Mouse (Mus musculus): ENCODE results near the gene Rere. TPM values are rescaled to one million over a fixed set of nuclear protein-coding genes. Genes with fewer than 3 reads are reported as not detected.

Gene Rere
- total and polyA plus RNA-seq, 2 experiments from 2014 or later: 18.9 to 31.3 TPM

DNA sequence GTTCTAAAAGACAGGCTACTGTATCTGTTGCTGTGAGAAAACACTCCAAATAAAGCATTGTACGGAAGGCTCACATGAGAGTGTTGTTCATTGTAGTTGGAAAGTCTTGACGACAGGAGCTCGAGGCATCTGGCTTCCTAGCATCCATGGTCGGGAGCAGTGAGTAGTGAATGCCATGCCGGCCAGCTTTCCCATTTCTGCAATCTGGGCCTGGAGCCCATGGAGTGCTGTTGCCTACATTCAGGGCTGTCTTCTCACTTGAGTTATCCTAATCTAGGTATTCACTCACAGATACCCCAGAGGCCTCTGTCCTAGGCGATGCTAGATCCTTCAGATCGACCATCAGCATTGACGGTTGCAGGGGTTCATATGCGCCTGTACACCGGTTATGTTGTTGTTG, 160.5 kb downstream of the Rere start:
- DNase-seq: peak; percentile 57
- Histone ChIP-seq H3K4me3 (ENCODE audit: low read depth, low read length) (no peak overlapping the region), H3K4me2 (ENCODE audit: low read depth) (no peak overlapping the region), H3K9ac (no peak overlapping the region), H3K27me3 (ENCODE audit: insufficient read depth, low read length) (no peaks in the 10 kb centered on the region), H3K27ac (ENCODE audit: low read depth, low read length) (no peak overlapping the region), H3K36me3 (ENCODE audit: insufficient read depth) (no peaks in the 10 kb centered on the region), H3K9me3 (ENCODE audit: low read length) (no peaks in the 10 kb centered on the region), H3K4me1 (ENCODE audit: insufficient read depth) (peaks cover 10% of the 10 kb centered on the region)
- WGBS: 66% methylated on average over 10 of the region's 10 CpGs
- peak; percentile 48 for ATAC-seq
- TF ChIP-seq CTCF (IDR thresholded peaks at IDR 0.05; ENCODE audit: low read depth): no peak

DNA sequence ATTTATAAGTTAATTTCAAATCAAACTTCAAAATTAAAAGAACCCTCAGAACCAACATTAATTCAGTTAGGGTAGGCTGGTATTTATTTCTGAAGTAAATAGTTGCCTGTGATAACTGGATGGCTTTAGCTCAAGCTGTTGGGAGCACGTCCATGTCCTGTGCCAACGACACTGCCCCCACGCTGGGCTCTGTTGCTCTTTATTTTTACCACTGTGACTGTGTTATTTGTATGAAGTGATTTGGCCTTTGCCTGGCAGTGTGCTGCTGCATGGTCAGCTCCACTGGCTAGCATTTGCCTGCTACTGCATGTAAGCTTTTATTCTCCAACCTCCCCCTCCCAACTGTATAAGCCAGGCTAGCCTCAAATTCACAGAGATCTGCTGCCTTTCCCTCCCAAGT, 162.6 kb downstream of the Rere start:
- 71% methylated on average over 3 of the region's 3 CpGs for WGBS
- Histone ChIP-seq H3K27me3 (ENCODE audit: insufficient read depth, low read length) (no peaks in the 10 kb centered on the region), H3K4me2 (ENCODE audit: low read depth) (no peak overlapping the region), H3K27ac (ENCODE audit: low read depth, low read length) (no peak overlapping the region), H3K4me3 (ENCODE audit: low read depth, low read length) (no peak overlapping the region), H3K9me3 (ENCODE audit: low read length) (no peaks in the 10 kb centered on the region), H3K36me3 (ENCODE audit: insufficient read depth) (no peaks in the 10 kb centered on the region), H3K4me1 (ENCODE audit: insufficient read depth) (peaks cover 10% of the 10 kb centered on the region), H3K9ac (no peak overlapping the region)
- ATAC-seq (no peak), DNase-seq (no peak)
- TF ChIP-seq CTCF (IDR thresholded peaks at IDR 0.05; ENCODE audit: low read depth): no peak

DNA sequence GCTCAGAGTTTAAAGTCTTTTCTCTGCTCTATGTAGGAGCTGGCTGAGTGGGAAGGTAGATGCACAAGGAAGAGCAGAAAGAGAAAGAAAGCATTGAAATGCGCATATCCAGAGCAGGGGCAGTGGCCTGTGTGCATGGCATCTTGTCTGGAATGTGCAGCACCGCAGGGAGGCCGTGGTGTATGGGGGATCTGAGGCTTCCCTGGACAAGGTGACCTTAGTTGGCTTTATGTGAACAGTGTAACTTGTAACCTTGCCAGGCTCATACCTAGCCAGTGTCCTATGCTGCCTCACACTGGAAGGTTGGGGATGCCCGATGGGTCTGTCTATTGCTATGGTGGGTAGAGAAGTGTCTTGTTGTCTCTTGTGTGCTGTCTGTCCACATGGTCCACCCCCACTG, 165.2 kb downstream of the Rere start:
- H3K9me3 ChIP-seq (ENCODE audit: low read length): no peaks in the 10 kb centered on the region
- DNase-seq (no peak), ATAC-seq (no peak)
- H3K27ac ChIP-seq (ENCODE audit: low read depth, low read length): no peak overlapping the region
- H3K4me1 ChIP-seq (ENCODE audit: insufficient read depth): peaks cover 7% of the 10 kb centered on the region
- 74% methylated on average over 4 of the region's 4 CpGs for WGBS
- H3K27me3 ChIP-seq (ENCODE audit: insufficient read depth, low read length): no peaks in the 10 kb centered on the region
- no peak for TF ChIP-seq CTCF (IDR thresholded peaks at IDR 0.05; ENCODE audit: low read depth)
- H3K36me3 ChIP-seq (ENCODE audit: insufficient read depth): no peaks in the 10 kb centered on the region
- no peak overlapping the region for H3K9ac ChIP-seq
- H3K4me2 ChIP-seq (ENCODE audit: low read depth): no peak overlapping the region
- no peak overlapping the region for H3K4me3 ChIP-seq (ENCODE audit: low read depth, low read length)

DNA sequence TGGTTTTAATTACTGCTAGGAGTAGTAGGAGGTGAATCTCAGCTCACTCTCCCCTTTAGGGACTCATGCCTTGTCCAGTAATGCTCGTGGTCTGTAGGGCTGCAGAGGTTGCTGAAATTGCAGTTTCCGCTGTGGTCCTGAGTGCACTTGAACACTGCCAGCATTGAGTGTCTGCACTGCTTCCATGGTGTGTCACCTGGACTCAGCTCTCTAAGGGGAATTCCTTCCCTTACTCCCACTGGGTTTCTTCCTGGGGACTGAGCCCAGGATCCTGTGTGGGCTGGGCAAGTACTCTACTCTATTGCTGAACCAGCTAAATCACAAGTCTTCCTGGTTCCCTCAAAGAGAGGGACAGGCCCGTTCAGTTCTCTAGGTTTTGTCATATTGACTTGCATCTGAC, 166.1 kb downstream of the Rere start:
- WGBS: 76% methylated on average over 3 of the region's 3 CpGs
- H3K4me1 ChIP-seq (ENCODE audit: insufficient read depth): peaks cover 5% of the 10 kb centered on the region; the same call in 1 of the 2 replicates
- no peak for TF ChIP-seq CTCF (IDR thresholded peaks at IDR 0.05; ENCODE audit: low read depth)
- no peaks in the 10 kb centered on the region for H3K36me3 ChIP-seq (ENCODE audit: insufficient read depth)
- no peak for ATAC-seq
- H3K27ac ChIP-seq (ENCODE audit: low read depth, low read length): no peak overlapping the region
- no peaks in the 10 kb centered on the region for H3K9me3 ChIP-seq (ENCODE audit: low read length)
- H3K4me2 ChIP-seq (ENCODE audit: low read depth): no peak overlapping the region
- H3K4me3 ChIP-seq (ENCODE audit: low read depth, low read length): no peak overlapping the region
- H3K27me3 ChIP-seq (ENCODE audit: insufficient read depth, low read length): no peaks in the 10 kb centered on the region
- no peak overlapping the region for H3K9ac ChIP-seq
- no peak for DNase-seq

DNA sequence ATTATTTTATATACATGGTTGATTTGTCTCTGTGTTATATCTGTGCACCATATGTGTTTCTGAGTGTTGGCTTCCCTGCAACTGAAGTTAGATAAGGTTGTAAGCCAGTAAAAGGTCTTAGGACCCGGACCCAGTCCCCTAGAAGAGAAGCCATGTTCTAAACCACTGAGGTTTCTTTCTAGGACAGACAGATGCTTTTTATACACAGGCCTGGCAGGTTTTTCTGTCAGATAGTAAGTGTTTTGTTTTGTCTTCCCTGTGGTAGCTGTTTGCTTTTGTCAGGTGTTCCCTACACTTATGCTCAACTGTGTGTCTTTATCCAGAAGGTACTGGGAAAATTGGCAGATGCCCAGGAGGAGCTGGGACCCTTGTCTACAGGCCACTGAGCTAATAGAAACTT, 167.0 kb downstream of the Rere start:
- ATAC-seq: no peak
- no peak overlapping the region for H3K4me2 ChIP-seq (ENCODE audit: low read depth)
- H3K36me3 ChIP-seq (ENCODE audit: insufficient read depth): no peaks in the 10 kb centered on the region
- no peaks in the 10 kb centered on the region for H3K27me3 ChIP-seq (ENCODE audit: insufficient read depth, low read length)
- TF ChIP-seq CTCF (IDR thresholded peaks at IDR 0.05; ENCODE audit: low read depth): no peak
- H3K4me1 ChIP-seq (ENCODE audit: insufficient read depth): peaks cover 5% of the 10 kb centered on the region; the same call in 1 of the 2 replicates
- H3K9me3 ChIP-seq (ENCODE audit: low read length): no peaks in the 10 kb centered on the region
- no peak overlapping the region for H3K4me3 ChIP-seq (ENCODE audit: low read depth, low read length)
- H3K27ac ChIP-seq (ENCODE audit: low read depth, low read length): no peak overlapping the region
- WGBS: 67% methylated on average over 1 of the region's 1 CpGs
- H3K9ac ChIP-seq: no peak overlapping the region
- no peak for DNase-seq

DNA sequence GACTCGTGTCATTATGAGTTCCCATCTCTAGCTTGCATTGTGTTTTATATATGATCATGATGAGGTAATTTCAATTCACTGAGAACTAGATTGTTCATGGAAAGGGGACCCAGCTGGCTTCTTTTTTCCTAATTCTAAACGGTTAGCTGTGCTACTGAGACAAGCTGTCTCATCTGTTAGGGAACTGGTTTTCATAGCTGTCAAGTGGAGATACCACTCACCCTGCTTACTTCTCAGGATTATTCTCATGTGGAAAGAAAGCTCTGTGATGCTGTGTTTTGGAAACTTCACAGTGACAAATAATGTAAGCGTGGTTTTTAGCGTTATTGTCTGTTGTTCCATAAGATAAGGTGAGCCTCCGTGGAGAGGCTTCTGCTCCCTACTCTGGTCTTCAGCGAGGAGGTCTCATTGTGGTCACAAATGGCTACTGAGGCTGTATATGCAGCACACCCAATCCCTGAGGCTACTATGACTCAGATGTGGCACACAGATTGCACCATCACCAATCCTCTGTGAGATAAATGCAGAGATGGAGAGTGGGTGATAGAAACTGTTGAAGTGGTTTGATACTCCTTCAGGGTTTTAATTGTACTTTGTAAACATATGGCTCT, 168.7 kb downstream of the Rere start:
- Histone ChIP-seq H3K4me1 (ENCODE audit: insufficient read depth) (no peaks in the 10 kb centered on the region), H3K36me3 (ENCODE audit: insufficient read depth) (no peaks in the 10 kb centered on the region), H3K4me2 (ENCODE audit: low read depth) (no peak overlapping the region), H3K27ac (ENCODE audit: low read depth, low read length) (no peak overlapping the region), H3K9ac (no peak overlapping the region), H3K4me3 (ENCODE audit: low read depth, low read length) (no peak overlapping the region), H3K27me3 (ENCODE audit: insufficient read depth, low read length) (no peaks in the 10 kb centered on the region), H3K9me3 (ENCODE audit: low read length) (no peaks in the 10 kb centered on the region)
- 59% methylated on average over 6 of the region's 6 CpGs for WGBS
- no peak for TF ChIP-seq CTCF (IDR thresholded peaks at IDR 0.05; ENCODE audit: low read depth)
- no peak for DNase-seq
- ATAC-seq: no peak

DNA sequence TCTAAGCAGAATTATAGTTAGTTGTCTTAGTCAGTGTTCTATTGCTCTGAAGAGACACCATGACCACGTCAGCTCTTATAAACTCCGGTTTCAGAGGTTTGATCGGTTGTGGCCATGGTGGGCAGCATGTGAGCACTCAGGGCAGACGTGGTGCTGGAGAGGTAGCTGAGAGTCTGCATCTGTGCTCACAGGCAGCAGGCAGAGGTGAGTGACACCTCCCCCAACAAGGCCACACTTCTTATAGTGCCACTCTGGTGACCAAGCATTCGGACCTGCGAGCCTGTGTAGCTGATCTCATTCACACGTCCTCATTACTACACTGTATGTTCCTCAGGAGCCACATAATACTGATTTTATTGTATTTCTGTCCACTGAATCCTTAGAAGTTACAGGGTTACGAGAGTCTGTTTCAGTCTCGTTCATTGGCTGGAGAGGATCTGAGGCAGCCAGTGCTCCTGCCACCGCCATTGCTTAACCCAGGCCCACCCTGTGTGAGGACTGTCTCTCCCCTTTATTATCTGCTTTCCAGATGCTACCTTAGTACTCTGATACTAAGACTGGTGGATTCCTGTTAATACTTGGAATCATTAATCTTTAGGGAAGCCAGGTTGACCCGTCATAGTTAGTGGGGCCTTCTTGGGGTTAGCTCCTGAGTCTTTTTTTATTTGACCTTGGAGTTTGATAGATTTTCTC, 170.9 kb downstream of the Rere start:
- Histone ChIP-seq H3K9me3 (ENCODE audit: low read length) (no peaks in the 10 kb centered on the region), H3K9ac (no peak overlapping the region), H3K4me3 (ENCODE audit: low read depth, low read length) (no peak overlapping the region), H3K27me3 (ENCODE audit: insufficient read depth, low read length) (no peaks in the 10 kb centered on the region), H3K36me3 (ENCODE audit: insufficient read depth) (no peaks in the 10 kb centered on the region), H3K27ac (ENCODE audit: low read depth, low read length) (no peak overlapping the region), H3K4me1 (ENCODE audit: insufficient read depth) (no peaks in the 10 kb centered on the region), H3K4me2 (ENCODE audit: low read depth) (no peak overlapping the region)
- ATAC-seq: no peak
- no peak for DNase-seq
- 75% methylated on average over 11 of the region's 11 CpGs for WGBS
- no peak for TF ChIP-seq CTCF (IDR thresholded peaks at IDR 0.05; ENCODE audit: low read depth)
